Mouse (Mus musculus): Measurements from ENCODE around the gene Spata31d1b.

Spata31d1b gene

GRCm38 (mm10) chr13:59750310-59750709, 38.2 kb downstream of the Spata31d1b start:
- DNase-seq (ENCODE audit: low spot score in 2 of 2) = no peak

GRCm38 (mm10) chr13:59756906-59757305, 44.8 kb downstream of the Spata31d1b start:
- no peak for DNase-seq (ENCODE audit: low spot score in 2 of 2)

GRCm38 (mm10) chr13:59762791-59763190, 50.7 kb downstream of the Spata31d1b start:
- DNase-seq (ENCODE audit: low spot score in 2 of 2) = no peak

GRCm38 (mm10) chr13:59766786-59767515, 54.9 kb downstream of the Spata31d1b start:
- DNase-seq (ENCODE audit: low spot score in 2 of 2) = no peak

- no peak for DNase-seq (ENCODE audit: low spot score in 2 of 2)
Observed at GRCm38 (mm10) chr13:59768531-59768930, 56.4 kb downstream of the Spata31d1b start.

Data from frontal cortex, postnatal 25 days (tissue).